Mouse (Mus musculus) cerebellum, adult 11-12 months (tissue): Measurements from ENCODE around the gene Tpra1.

Experiments
- DNase-seq: peaks from one replicate; pipeline ENCODE4 v3.0.0; 2022

Gene Tpra1

DNA sequence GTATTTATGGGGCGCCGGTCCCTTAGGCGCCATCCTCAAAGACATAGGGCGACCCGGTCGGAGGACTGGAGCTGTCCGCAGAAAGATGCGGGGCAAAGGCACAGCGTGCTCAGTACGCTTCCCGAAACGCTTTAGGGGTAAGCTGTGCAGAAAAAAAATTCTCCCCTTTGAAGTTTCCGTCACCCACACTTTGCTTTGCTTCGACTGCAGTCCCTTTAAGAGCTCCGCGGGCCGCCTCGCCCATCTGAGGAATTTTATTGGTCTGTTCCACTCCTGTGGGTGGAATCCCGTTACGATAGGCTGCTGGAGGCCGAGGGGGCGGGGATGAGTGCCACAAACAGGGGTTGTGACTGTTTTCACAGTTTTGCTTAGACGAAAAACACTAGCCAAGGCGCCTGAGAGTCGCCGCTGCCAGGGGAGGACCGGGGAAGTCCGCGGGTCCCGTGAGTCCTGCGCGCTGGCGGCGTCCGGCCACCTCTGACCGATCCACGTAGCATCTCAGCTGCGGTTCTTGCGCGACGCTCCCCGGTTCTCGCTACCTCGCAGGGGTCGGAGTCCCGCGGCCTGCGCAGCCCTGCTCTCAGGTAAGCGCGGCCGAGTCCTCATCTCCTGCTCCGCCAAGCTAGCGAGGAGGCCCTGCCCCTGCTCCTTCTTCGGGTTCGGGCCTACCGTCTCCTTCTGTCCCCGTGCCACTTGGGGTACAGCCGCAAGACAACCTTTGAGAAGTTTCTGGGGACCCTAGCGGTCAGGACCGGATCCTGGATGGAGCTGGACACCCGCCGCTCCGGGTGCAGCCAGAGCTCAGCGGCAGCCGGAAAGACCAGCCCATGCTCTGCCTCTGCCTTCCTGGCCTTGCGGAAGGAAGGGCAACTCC, at the start of gene Tpra1:
Tpra1 (plus strand) TSS at position 305 of the 874 bp plus-strand sequence.
- DNase-seq: peak; percentile 94

DNA sequence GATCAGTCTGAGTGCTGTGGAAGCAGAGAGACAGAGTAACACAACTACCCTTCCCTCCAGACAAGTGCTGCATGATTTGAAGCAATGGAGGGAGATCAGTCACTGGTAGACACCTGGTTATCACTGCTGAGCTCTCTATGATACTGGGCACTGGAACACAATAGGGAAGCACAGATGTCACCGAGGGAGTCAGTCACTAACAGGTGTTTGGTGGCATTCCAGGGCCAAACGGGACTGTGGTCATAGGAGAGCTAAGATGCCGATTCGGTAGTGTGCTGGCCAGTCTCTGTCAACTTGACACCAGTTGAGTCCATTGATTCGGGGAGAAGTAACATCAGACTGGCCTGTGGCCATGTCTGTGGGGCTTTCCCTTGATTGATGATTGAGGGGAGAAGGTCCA, 47.5 kb upstream of the Tpra1 start:
- DNase-seq: no peak

DNA sequence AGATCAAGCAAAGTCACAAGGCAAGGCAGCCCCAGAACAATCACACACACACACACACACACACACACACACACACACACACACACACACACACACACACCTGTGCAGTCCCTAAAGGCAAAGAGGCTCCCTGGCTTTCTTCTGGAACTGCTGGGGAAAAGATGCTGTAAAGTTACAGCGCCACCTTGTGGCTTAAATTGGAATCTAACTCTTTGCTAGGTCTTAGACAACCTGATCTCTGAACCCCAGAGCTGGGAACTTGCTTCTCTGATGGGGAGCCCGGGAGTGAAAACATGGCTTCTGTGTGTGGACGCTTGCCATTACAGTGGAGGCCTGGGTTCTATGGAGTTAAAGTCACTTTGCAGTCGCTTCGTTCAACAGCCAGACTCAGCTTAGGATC, 46.4 kb upstream of the Tpra1 start:
- DNase-seq: peak; percentile 62

DNA sequence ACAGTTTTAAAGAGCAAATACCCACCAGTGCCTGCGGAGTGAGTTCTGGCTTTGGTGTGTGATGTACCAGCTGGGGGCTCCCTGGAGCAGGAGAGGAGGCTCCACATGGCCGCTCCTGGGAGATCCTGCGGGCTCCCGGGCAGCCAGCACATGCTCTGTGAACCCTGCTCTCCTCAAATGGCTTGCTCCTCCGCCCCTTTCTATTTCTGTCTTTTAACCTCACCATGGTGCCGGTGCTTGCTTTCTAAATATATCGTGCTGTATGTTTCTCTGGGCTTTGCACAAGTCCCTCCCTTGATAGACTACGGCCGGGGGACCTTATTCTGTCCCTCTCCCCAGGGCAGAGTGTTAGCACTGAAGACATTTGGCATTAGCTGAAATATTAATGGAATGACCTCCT, 44.8 kb upstream of the Tpra1 start:
- peak; percentile 81 for DNase-seq

DNA sequence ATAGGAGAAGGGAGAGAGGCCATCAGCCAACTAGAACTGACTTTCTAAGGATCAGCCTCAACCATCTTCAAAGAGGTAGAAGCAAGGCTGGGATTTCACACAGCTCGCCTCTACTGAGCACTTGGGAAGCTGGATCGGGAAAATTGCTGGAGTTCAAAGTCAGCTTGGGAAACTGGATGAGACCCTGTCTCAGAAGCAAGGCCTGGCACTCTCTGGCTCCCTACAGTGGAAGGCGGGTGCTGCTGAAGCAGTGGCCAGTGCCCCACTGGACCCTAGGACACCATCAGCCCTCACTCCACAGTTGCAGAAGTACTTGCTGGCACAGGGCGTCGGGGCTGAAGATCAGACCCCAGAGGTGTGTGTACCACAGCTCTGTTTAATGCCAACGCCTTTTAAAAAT, 44.2 kb upstream of the Tpra1 start:
- DNase-seq: no peak

DNA sequence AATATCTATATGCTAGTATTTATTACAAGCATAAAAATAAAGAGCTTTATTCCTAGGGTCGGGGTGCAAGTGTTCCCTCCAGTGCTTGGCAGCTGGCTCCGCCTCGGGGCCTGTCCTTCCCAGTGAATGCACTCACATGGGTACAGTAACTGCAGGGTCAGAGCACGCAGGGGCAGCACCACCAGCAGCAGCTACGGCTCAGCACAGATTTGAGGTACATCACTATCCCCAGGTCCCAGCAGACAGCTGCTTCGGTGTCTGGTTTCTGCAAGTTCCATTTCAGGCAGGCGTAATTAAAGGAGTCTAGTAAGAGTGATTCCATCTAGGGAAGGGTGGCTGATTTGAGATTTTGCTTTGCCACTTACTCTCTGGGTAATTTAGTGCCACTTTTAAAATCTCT, 43.7 kb upstream of the Tpra1 start:
- no peak for DNase-seq

DNA sequence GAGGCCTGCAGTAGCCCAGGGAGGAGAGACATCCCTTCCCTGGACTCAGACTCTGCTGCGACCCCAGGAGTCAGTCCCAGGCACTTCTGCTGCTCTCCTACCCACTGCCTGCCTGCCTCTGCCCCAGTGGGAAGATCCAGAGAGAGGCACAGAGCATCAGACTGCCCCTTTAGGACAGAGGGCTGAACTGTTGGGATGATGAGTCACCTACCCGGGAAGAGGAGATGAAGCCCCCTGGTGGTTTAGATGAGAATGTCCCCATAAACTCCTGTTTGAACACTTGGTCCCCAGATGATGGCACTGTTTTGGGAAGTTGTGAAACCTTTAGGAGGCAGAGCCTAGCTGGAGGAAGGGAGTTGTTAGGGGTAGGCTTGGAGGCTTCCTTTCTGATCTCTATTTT, 41.1 kb upstream of the Tpra1 start:
- no peak for DNase-seq

DNA sequence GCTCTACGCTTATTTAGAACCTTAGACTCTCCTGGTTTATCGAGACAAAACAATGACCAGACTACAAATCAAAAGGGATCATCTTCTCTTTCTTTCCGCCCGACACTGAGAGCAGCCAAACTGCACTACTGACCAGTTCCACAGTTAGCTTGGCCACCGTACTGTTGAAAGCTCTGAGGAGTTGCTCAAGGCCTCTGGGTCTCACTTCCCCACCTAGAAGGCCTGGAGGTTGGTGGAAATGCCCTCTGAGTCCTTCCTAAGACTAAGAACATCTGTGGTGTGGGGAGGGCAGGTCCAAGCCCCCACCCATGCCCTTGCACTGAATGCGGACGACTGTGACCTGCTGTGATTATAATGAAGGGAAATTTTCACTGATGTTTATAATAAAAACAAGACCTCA, 36.3 kb upstream of the Tpra1 start:
- DNase-seq: no peak

DNA sequence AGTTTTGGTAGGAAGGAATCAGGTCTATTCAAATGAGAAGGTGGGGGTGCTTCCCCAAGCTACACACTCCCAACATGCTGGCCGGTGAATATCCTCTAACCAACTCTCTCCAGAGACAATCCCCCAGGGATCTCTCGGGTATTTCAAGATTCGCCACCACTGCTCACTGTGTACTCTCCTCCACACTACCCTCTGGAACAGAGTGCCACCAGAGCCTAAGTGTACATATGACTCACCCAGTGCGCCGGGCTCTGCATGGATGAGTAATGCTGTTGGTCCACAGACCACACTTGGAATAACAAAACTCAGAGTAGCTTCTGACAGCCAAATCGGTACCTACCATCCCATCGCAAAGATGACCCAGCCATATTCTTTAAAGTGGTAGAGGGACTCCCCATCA, 32.6 kb upstream of the Tpra1 start:
- no peak for DNase-seq

DNA sequence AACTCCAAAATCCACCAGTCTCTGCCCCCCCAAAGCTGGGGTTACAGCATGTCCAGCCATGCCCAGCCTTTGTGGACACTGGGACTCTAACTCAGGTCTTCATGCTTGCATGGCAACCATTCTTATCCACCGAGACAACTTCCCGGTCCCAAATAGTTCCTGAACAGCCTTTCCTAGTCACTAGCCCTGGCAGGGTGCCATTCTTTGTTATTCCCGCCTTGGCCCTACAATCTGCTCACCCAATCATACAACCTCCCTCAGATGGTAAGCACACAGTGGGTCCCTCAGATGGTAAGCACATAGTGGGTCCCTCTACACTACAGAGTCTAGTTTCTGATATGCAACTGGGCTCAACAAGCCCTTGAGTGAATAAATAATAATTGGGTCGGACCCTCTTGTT, 31.5 kb upstream of the Tpra1 start:
- DNase-seq: no peak

DNA sequence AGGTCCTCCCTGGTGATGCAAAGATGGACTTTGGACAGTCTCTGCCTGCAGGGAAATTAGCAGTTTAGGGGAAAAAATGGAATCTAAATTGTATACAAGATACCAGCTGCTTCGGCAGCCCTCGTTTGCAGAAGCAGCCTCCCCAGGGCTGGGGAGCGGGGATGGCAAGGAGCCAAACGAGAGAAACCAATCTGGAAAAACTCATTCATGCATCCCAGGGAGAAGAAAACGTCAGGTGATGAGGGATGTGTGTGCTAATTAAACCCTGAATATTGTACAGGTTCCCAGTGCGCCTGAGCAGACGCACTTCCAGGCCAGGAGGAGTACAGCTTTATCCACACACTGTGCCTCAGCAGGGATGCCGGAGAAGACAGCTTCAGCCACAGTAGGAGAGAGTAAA, 30.5 kb upstream of the Tpra1 start:
- peak; percentile 63 for DNase-seq

DNA sequence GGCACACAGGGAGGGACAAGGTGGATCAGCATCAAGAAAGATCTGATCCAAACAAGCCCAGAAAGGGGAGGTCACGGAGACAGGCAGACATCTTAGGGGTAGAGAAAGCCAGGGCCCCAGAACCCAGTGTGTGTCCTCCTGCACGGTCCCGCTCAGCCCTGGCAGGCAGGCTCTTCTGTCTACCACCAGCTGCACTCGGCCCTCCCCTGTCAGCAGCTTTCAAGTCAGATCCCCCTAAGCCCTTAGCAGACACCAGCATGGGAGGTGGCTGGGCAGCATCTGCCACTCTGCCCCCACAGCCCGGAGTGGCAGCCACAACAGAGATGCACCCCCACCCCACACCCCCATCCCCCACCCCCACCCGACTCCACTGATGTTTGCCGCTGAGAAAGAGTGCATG, 29.2 kb upstream of the Tpra1 start:
- no peak for DNase-seq

DNA sequence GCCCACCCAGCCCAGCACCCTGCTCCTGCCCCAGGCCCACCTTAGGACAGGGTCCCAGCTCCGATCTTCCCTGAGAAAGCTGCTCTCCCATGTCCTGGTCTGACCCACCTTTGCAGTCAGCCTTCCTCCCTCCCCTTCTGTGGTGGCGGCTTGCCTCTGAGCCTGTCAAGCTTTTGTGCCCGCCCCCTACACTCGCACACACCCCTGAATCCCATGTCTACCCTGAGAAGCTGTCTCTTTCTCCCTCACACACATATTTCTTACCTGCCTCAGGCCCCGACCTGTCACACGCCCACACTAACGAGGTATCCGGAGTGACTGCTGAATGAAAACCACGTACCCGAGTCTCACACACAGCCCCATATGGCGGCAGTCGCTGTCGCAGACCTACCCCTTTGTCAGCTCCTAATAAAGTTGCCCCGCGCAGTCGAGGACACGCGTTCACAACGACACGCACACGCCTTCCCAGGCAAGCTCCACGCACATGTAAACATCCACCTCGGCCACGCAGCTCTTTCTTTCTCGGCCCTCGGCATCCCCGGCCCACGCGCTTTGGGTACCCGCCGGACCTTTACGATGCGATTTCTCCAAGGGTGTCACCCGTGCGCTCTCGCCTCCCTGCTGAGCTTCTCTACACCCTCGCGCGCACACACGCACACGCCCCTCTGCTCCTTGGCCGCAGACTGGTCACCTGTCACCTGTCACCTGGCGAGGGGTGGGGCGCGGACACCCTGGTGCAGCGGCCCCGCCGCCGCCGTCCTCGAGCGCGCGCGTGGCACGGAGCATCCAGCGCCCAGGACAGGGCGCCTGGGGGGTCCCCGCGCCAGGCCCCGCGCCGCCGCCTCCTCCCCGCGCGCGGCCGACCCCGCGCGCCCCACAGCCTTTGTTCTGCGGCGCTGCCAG, 27.8 kb upstream of the Tpra1 start:
- peak; percentile 67 for DNase-seq

DNA sequence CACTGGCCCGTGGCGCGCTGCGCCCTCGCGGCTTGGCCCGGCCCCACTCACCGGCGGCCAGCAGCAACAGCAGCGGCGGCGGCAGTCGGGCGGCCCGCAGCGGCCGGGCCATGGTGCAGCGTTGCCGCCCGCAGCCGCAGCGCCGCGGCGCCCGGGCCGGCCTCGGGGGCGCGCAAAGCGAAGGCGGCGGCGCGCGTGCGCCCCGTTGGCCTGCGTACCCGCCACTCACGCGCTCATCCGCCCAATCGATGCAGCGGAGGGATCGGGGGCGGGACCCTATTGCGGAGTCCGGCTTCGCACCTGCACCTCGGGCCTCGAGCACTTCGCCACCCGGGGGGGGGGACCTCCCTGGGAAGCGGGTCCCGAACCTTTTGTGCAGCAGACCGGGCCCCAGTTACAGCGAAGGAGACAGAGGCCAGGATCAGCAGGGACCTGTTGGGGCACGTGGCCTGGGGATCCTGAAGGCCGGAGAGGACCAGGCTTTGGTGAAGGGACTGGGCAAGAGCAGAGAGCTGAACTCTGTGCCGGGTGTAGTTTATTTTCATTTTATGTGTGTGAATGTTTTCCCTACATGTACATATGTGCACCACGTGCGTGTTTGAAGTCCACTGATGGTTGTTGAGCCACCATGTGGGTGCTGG, 27.1 kb upstream of the Tpra1 start, which contains the start of gene Podxl2:
Podxl2 (minus strand) TSS at position 177 of the 641 bp plus-strand sequence.
- peak; percentile 89 for DNase-seq

DNA sequence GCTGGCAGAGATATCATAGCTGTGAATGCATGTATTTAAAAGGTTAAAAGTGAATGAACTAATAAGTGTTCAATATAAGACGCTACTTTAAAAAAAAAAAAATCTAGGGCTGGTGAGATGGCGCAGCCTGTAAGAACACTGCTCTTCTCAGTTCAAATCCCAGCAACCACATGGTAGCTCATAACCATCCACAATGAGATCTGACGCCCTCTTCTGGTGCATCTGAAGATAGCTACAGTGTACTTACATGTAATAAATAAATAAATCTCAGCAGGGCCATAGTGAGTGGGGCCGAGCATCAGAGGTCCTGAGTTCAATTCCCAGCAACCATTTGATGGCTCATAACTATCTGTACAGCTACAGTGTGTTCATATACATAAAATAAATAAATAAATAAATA, 22.6 kb upstream of the Tpra1 start:
- DNase-seq: no peak

DNA sequence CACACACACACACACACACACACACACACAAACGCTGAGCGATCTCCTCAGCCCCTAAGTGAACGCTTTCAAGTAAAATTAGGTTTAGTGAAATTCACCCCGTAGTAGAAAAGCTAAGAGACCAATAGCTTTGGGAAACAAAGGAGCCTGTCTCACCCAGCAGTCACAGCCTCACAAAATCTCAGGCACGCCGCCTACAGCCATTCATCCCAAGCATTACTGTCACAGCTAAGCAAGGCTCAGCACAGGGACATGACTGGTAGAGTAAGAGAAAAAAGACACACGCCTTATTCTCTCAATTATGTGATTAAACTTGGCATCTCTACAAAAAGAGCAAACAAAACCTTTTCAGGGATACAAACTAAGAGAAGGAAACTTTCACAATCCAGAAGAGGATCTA, 20.7 kb upstream of the Tpra1 start:
- DNase-seq: no peak

DNA sequence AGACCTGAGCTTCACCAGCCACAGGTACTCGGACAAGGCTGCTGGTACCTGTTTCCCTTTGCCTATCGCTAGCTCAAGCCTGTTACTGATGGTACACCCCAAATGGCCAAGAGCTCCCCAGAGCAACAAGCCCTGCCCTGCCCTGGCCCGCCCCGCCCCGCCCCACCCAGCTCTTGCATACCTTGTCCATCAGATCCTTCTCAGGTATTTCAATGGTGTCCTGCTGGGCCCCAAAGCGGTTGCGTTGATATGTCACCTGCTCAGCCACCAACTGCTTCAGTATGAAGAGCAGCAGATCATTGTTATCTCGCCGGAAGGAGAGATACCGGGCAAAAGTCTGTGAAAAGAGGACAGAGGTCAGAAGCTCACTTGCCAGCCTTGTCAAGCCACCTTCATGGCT, 17.9 kb upstream of the Tpra1 start:
- no peak for DNase-seq

DNA sequence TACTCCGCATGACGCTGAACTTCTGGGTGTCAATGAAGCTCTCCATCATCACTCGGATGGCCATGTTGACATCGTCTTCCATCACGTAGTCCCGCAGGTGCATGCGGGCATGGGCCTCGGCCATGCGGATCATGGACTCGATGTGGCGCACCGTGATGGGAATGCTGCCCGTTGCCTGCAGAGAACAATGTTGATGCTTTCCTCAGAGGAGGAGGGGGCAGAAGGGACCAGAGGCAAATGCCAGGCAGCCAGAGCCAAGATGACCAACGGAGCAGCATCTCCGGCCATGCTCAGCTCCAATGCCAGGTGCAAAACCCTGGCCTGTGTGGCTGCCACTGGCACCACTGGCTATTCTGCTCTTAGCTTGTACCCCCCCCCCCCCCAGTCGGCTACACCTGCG, 17.4 kb upstream of the Tpra1 start:
- DNase-seq: no peak

DNA sequence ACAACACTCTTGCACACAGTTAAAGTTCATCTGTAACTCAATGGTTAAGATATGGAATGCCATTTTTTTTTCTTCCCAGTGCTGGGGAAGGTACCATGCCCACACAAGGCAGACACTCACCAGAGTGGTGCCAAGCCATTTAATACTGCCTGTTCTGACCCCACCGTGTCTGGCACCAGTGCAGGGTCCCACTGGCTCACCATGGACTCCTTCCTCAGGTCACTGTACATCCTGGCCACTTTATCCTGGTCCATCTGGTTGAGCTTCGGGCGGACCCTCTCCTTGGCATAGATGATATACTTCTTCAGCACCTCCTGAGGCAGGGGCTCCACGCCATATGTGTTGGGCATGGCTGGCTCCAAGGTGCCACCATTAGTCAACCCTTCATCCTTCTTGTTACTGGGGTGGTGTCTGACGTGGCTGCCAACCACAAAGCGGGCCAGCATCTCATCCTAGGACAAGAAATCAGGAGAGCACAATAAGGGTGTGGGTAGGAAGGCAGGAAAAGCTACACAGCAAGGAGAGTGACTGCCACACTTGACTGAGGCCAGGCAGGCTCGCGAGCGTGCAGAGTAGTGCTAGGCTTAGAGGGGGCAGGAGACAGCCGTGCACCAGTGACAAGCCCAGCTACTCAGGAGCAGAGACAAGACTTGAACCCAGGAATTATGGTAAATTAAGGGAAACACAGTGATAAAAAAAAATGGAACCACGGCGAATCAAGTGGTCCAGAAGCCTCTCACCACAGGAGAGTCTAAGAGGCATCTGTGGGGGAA, 16.2 kb upstream of the Tpra1 start:
- DNase-seq: no peak

DNA sequence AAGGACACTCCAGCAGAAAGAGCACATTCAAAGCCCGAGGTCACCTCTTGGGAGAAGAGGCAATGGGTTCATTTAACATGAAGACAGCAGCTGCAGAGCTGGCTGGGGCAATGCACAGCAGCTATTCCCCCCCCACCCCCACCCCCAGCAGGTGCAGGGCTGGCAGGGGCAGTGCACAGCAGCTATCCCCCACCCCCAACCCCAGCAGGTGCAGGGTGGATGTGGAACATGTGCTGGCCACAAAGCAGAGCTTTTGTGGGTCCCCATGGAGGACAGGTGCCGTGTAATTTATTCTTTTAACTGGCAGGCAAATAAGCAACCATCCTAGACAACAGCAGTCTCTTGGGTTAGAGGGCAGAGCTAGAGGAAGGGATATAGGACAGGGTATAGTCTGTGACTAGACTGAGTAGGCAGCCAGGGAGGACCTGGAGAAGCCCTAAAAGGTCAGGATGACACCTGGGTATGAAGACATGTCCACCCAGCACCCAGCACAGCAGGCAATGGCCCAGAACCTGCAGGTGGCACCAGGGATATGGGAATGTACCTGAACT, 15.6 kb upstream of the Tpra1 start:
- no peak for DNase-seq

DNA sequence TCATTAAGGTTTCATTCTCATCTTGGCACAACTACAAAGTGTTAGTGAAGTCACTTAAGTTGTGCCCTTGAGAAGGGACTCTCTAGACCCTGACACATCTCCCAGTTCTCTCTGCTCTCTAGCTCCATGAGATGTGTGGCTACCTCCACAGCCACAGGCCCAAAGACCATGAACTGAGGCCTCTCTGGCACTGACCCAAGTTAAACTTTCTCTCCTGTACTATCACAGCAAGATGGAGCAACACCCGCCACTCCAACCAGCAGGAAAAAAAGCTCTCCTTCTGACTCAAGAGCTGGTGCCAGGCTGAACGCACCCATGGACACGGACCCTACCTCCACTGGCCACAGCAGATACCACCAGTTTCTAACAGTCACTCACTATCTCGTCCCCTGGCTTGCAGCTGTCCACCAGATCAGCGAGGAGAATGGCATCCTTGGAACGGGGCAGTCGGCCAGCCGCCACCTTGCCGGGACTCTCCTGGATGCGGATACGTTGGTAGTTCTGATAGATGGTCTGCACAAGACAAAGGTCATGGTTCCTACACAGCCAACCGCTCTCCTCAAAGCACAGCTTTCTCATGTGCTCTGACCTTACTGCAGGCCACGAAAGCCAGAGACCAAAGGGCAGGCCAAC, 12.5 kb upstream of the Tpra1 start:
- DNase-seq: no peak

DNA sequence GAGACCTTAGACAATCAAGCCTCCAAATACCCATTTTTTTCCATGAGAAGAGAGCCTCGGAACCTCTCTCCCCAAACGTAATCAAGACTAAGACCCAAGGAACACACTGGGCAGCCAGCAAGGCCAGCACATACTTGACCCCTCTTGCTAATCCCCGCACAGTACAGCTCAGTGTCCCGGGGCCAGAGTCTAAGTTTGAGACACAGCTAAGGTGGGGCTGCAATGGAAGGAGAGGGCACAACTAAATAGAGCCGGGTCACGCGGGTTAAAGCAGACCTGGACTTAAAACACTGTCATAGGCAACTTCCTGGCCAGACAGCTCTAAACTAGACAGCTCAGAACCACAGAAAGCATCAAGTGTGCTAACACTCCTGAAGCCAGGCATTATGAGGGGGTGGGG, 11.2 kb upstream of the Tpra1 start:
- no peak for DNase-seq
